Mouse (Mus musculus) heart, adult 2 months (tissue): ENCODE results near the gene Ltb4r1.

Experiments
- CTCF ChIP-seq: fragments of 200-600 bp; IDR thresholded peaks from 2 replicates; pipeline ENCODE4 v1.8.1; 2022; ENCODE audit warnings: antibody characterized with exemption, mild to moderate bottlenecking, moderate library complexity
- EP300 ChIP-seq: fragments of 200-500 bp; IDR thresholded peaks from 2 replicates; pipeline ENCODE4 v1.6.1; 2011; ENCODE audit warnings: low read depth, low read length, control low read depth; ENCODE audit not compliant: insufficient read depth
- POLR2A ChIP-seq: fragments of 200-500 bp; IDR thresholded peaks from 2 replicates; pipeline ENCODE4 v1.6.1; 2011; ENCODE audit warnings: mild to moderate bottlenecking, low read depth, low read length, control low read depth; ENCODE audit not compliant: insufficient read depth

- TF ChIP-seq POLR2A (no peak), CTCF (no peak), EP300 (no peak)
Measured at GRCm38 (mm10) chr14:55780736-55781135, 15.0 kb downstream of the Ltb4r1 start.
